Mouse (Mus musculus) T-helper 17 cell (primary cell): Measurements from ENCODE around the gene Klhl11.

Source experiments
- in situ Hi-C, 2 experiments: fragments of 300-600 bp; cut with MboI, MseI; formaldehyde crosslinking; loops; 1 replicate in 1 of 2; 2 replicates in 1 of 2; pipeline ENCODE4 v1.15.1; 2025; ENCODE audit warnings: high pct_unique_total_duplicates in 2 of 2

Gene Klhl11

DNA sequence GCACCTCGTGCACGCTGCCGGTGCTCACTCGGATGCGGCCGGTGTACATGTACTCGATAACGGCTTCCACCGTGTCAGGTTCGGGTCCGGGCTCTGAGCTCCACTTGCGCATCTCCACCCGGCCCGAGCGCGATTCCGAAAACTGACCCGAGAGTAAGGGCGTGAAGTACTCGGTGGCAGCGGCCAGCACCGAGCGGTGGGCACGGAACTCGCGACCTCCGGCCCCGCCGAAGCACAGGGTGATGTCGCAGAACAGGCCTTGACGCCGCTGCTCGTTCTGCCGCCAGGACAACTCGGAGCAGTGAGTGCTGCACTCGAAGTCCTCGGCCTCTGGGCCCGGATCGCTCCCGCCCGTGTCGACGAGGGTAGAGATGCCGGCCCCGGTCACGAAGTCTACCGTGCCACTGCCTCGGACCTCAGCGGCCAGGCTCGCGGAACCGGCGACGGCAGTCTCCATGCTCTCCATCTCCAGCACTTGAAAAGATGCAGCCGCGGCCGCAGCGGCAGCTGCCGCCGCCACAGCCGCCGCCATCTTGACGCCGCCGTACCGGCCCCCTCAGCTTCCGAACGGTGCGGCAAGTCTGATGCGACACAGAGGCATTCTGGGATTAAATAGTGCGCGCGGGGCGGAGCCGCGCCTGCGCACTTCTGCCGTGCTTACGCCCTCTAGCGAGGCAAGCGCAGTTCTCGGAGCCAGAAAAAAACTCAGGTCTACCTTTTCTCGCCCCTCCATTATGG is at the start of gene Klhl11:
Gene Klhl11, minus strand, starts transcription at position 545 of the 738 bp plus-strand sequence.
- in situ Hi-C loops = no loop called here

DNA sequence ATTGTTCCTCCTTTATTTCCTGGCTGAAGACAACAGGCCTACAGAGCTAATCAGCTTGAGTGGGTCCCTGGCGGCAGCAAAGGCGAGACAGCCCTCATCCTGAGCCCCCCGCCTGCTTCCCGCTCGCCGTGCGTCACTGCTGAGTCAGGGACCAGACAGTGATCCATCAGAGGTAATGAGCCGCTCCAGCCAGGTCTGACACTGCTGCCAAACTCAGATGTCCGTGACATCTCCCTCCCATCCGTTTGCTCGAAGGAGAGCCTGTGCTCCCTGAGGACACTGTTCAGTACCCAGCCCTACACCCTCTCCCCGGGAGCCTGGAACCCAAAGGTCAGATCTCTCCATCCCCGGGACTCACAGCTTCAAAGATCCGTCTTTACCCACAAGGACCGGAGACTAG is 48.3 kb upstream of the Klhl11 start:
- in situ Hi-C loops = no loop called here

DNA sequence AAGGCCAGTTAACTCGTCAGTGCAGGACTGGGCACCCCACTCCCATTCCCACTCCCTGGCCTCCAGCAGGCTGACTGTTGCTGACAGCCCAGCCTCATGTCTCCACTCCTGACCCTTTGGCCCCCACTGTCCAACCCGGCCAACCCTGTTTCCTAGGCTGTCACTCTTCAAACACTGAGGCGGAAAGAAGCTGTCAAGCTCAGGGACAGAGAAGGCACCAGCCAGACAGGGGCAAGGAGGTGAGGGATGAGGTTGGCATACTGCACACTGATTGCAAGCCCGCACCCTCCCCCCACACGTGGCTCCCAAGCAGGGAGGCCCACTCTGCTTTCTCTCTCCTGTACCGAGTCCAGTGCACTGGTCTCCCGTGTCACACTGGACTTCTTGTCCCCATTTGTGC is 46.6 kb upstream of the Klhl11 start:
- in situ Hi-C loops = no loop called here

DNA sequence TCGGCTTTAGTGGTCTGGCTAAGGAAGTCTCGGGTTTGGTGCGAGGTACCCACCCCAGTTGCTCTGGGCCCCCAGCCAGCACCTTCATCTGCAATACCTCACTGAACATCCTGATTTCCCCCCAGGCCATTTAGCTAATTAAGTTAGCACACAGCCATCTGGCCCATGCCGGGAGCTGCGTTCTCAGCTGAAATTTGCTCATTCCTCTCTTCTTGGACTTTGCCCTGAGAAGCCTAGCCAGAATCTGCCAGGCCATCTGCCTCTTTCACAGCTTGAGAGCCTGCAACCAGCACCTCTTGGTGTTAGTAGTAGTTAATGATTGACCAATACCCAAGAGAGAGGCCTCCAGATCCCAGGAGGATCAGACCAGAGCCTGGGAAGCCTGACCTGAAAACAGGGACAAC is 45.6 kb upstream of the Klhl11 start:
- in situ Hi-C loops = no loop called here

DNA sequence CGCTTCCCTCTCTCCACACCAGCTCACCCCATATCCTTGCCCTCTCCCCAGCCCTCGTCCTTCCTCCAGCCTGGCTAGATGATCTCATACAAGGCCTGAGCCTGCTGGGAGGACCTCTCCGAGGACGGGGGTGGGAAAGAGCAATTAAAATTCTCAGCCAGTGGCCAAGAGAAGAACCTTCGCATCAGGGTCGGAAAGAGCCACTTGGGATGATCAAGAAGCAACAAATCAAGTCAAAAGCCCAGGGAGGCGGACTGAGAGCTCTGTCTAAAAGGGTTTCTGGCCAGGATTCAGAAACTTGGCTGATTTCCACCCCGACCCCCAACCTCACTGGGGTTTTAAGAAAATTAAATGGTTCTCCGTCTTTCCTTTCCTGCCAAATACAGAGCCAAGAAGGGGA is 43.8 kb upstream of the Klhl11 start:
- in situ Hi-C loops = no loop called here

DNA sequence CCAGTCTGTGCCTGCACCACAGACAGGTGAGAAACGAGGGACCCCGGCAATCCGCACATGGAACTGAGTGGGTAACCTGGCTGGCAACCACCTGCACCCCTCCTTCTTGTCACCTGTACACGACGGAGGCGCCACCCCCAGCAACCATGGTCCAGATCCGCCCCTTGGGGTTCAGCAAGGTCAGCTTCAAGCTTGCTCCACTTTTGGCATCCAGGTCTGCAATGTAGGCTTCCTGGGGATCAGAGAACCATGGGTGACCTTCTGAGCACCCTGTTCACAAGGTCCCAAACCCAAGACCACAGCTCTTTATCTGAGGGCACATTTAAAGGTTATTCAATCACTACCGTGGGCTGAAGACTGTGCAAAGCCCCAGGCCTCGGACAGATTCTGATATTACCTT is 43.2 kb upstream of the Klhl11 start:
- in situ Hi-C loops = no loop called here

DNA sequence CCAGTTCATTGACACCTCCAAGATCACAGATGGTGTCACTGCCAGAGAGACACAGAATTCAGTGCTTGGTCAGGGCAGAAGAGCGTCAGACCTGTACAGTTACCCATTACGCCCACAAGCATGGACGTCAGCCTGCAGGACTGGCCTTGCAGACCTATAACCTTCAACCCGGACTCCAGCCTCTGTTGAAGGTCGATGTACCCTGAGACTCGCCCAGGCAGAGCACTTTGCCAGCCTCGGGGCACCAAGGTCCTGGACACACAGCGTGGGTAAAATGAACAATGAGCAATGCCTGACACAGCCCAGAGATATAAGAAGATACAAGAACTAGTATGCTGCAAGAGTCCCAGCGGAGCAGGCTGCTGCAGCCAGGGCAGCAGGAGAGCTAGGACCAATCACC is 42.5 kb upstream of the Klhl11 start:
- in situ Hi-C loops = no loop called here

DNA sequence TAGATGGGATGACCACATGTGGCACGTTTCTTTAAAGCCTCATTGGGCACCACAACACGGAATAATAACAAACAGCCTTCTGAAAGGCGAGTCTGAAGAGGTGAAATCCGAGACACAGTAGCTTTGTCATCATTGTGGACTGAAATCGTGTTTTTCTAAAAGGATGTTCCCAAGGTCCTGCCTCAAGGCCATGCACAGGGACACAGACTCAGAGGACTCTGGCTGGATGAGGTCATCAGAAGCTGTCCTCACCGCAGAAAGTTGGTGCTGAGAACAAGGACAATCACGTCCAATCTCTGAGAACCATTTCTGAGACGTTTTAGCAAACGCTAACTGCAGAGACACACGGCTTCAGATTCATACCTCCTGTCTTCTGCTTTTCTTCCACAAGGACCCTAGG is 41.2 kb upstream of the Klhl11 start:
- in situ Hi-C loops = no loop called here

DNA sequence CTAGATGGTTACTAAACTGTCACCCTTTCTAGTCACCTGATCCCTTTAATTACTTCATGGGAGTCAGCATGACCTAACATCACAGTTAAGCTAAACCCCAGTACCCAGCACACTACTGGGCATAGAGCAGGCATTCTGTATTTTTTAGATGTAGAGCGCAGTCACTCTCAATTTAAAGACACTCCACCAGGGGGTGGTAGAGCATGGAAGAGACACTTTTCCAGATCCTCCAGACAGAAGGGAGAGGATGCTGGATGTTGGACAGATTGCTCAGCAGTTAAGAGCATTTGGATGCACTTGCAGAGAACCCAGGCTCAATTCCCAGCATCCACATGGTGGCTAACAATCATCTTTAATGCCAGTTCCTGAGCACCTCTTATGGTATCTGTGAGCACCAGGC is 39.8 kb upstream of the Klhl11 start:
- in situ Hi-C loops = no loop called here

DNA sequence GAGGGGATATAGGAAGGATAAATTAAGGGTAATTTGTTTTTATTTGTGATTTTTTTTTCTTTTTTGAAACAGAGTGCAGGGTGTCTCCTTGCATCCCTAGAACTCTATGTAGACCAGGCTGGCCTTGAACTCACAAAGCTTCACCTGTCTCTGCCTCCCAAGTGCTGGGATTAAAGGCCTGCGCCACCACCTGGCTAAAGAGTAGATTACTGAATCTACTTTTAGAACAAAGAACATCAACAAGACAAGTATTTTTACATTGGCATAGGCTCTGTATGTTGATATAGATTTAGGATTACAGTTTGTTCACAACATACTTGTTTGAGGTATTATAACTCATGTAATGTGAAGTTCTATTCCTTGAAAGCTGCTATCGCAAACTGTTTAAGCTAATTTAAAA is 38.0 kb upstream of the Klhl11 start:
- in situ Hi-C loops = no loop called here

DNA sequence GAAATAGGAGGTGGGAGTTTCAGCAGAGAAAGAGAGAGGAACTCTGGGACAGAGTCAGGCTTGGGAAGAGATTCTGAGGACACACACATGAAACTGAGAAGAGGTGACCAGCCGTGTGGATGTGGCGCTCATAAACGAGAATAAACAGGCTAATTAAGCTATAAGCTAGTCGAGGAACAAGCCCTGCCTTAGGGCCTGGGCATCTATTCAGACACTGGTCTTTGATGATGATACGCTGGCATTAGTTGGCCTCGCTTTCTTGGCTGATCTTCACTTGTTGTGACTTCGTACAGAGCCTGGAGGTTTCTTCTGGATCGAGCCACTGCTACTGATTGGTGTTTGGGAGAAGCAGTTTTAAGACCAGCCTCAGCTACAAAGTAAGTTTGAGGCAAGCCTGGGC is 33.5 kb upstream of the Klhl11 start:
- in situ Hi-C loops = loop anchor here in 1 of 2 experiments (10.0 kb wide), 1 partner anchor 1511 kb away; no protein-coding TSS in a partner anchor

DNA sequence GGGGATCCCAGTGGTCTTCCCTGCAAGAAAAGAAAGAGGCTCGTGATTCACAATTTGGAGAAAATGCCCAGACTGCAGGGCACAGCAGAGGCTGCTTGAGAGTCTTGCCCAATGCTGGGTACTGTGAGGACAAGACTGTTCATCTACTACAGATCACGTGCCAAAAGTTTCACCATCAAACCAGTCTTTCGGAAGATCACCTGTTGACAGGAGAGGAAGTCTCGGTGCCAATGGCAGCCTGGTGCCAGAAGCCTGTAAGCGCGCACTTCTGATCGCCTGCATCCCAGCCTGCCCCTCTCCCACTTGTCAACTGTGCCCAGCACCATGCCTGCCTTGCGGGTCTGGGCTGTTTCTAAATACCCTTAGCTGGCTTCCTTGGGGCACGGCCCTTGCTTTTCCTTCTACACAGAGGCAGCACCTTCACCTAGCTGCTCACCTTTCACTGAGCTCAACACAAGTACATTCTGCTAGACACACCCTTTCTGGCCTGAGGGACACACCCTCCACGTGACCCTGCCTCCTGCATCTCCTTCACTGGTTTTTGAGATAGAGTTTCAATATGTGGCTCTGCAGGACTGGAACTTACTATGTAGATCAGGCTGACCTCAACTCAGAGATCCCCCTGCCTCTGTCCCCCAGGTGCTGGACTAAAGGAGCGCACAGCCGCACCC is 32.6 kb upstream of the Klhl11 start:
- in situ Hi-C loops = loop anchor here in 1 of 2 experiments (5.0 to 10.0 kb wide), 2 partner anchors 367 to 1510 kb away; no protein-coding TSS in a partner anchor

DNA sequence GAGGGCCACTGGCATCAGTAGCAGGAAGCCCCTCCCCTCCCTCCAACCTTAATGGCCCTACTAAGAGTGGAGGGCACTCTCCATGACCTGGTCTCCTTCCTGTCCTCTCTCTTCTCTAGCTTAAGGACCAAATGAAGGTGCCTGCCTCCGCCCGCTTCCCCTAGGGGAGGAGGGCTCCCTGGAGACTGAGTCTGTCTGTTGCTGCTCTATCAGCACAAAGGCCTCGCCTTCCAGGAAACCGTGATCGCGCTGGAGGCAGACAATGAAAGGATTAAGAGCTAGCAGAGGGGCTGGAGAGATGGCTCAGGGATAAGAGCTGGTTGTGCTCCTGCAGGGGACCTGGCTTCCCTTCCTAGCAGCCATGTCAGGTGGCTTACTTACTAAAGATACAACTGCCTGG is 28.8 kb upstream of the Klhl11 start:
- in situ Hi-C loops = loop anchor here in 1 of 2 experiments (5.0 to 10.0 kb wide), 2 partner anchors 371 to 1507 kb away; no protein-coding TSS in a partner anchor

DNA sequence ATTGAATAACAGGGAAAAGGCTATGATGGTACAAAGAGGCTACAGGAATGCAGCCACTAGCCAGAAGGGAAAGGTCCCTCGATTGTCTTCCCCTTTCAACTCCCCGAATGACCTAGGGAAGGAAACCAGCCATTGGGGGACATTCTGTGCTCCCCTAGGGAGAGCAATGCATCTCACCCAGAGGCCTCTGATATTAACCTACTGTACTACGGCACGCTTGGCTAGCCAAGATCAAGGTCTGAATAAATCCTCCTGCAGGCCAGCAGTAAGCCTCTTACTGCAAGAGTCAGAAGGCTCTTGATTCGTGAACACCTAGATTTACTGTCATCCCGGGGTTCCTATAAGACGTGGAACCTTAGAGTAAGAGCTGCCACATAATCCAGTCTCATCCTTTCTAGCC is 28.1 kb upstream of the Klhl11 start:
- in situ Hi-C loops = loop anchor here in 1 of 2 experiments (5.0 to 10.0 kb wide), 2 partner anchors 372 to 1506 kb away; no protein-coding TSS in a partner anchor

DNA sequence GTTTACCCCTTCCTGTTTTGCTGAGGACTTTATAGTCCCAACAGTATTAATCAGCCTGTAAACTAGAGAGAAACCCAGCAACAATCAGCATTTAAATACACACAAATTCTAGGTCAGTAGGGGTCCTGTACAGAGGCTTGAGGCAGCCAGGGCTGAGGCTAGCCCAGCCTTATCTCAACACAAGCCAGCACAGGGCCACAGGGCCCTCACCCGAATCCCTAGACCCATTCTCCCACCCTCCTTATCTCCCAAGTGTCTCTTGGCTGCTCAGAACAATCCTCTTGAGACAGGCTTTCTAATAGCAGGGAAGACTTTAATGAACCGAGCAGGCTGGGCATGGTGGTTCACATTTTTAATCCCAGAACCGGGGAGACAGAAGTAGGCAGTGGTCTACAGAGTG is 27.7 kb upstream of the Klhl11 start:
- in situ Hi-C loops = loop anchor here in 1 of 2 experiments (5.0 to 10.0 kb wide), 2 partner anchors 372 to 1505 kb away; no protein-coding TSS in a partner anchor

DNA sequence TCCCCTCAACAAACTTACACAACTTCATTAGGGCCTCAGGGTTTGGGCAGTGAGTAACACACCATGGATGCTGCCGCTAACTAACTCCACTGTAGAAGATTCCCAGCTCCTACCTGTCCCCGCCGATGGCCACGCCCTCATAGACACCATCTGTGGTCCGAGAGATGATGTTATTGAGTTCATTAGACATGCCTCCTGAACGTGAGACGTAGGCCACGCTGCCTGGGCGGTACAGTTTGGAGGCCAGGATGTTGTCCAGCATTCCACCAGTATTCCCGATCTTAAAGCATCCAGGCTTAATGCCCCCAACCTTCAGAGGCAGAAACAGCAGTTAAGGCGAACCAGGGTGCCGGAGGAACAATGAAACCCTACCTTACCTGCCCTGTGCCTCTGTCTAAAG is 21.2 kb upstream of the Klhl11 start:
- in situ Hi-C loops = no loop called here

DNA sequence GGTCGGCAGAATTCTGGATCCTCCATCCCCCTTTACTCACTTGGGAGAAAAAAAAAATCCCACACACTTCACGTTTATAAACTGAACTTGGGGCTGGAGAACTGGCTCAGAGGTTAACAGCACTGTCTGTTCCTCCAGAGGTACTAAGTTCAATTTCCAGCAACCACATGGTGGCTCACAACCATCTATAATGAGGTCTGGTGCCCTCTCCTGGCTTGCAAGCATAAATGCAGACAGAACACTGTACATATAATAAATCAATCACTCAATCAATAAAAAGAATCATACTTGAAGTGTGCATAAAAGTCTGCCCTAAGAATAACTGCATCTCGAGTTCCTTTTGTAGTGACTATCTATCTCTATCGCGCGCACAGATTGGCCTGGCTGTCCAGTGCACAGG is 18.4 kb upstream of the Klhl11 start:
- in situ Hi-C loops = no loop called here

DNA sequence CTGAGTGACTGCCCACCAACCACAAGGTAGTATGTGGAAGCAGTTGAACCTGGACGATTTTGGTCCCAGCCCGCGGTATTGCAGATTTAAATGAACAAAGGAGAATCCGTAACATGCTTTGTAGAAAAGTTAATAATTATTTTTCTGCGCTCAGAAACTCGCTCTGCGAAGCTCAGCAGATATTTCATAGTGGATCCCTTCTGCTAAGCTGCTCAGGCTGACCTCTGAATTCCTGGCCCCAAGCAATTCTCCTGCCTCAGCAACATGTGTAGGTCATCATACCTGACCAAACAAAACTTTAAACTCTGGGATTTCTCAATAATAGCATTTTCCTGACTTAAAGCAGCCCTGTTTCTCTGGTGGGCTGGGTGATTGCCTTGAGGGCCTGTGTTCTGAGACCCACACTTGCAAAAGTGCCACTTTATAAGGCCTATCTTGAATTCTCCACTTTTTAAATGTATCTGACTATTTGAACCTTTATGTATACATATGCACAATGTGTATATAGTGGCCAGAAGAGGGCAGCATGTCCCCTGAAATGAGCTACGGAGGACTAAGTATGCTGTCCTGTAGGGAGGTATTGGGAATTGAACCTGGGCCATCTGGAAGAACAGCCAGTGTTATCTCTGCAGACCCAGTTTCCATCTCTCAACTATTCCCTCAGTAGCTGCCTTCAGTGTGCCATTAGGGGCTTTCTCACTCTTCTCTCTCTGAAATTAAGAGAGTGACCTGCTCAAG is 13.4 kb upstream of the Klhl11 start:
- in situ Hi-C loops = loop anchor here in 1 of 2 experiments (10.0 kb wide), 1 partner anchor 121 kb away; no protein-coding TSS in a partner anchor

DNA sequence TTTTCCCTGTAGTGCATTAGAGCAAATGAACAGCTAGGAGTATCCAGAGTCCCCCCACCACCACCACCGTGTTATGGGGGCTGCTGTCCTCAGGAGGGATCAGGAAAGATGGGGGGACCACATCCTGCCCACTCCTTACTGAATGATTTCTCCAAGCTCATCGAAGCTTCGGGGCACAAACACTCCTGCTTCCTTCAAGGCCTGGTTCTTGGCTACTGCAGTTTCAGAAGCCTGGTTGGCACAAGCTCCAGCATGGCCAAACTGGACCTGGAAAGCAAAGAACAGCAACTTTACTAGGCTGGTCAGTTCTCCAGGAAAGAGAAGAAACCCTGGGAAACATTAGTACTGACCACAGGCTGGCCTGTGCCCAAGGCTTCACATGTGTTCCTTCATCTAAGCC is 11.9 kb upstream of the Klhl11 start:
- in situ Hi-C loops = loop anchor here in 1 of 2 experiments (10.0 kb wide), 1 partner anchor 120 kb away; no protein-coding TSS in a partner anchor

DNA sequence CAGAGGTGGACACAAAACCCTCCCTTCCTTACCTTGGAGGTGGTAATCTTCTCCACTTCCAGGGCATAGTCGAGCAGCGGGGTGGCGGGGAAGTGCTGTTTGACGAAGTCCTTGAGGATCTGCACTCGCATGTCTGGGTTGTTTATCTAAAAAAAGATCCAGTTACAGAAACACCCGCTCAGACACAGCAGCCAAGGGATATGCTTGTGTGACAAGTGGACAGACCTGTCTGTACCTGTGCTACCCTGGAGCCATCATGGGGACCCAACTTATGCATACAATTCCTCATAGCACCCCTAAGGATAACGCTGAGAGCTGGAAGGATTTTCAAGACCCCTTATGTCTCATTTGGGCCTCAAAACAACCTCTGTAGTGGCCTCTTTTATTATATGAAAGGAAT is 6.6 kb upstream of the Klhl11 start:
- in situ Hi-C loops = no loop called here

DNA sequence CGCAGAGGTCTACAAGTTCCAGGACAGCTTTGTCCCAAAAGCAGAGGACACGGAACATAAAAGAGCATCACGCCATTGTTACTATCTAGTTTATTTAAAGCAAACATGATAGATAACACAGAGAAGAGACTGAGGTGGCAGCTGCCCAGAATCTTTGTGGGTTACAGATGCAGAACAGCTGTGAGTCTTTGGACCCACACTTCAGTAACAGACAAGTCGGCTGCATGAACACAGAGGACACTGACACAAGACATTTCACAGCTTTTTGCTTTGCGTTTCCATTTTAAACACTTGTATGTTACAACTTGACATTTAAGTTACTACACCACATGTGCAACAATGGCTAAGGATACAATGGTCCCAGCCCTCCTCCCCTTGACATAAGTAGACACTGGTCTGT is 3.7 kb upstream of the Klhl11 start:
- in situ Hi-C loops = no loop called here

DNA sequence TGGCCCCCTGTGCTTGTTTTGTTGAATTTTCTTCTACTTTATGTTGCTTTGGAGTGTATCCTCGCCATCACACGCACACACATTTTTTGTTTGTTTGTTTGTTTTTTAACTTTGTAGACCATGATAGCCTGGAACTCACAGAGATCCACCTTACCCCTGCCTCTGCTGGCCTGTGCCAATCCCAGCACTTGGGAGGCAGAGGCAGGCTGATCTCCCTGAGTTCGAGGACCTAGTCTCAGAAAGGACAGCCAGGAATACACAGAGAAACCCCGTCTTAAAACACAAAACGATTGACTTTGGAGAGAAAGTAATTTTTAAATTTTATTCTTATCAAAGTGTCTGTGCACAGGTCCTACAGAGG is 374 bp upstream of the Klhl11 start:
- in situ Hi-C loops = no loop called here
